Mouse (Mus musculus) urinary bladder, postnatal 25 days (tissue): Measurements from ENCODE around the gene Carns1.
"Not testable (repeated sequence)": the region's sequence is repeated elsewhere in the genome, so short reads cannot be mapped to it uniquely, and the experiment has no call there.

Experiments
- DNase-seq: peaks from one replicate; pipeline ENCODE4 v3.0.0; 2022; ENCODE audit warnings: low spot score

The Carns1 gene

DNA sequence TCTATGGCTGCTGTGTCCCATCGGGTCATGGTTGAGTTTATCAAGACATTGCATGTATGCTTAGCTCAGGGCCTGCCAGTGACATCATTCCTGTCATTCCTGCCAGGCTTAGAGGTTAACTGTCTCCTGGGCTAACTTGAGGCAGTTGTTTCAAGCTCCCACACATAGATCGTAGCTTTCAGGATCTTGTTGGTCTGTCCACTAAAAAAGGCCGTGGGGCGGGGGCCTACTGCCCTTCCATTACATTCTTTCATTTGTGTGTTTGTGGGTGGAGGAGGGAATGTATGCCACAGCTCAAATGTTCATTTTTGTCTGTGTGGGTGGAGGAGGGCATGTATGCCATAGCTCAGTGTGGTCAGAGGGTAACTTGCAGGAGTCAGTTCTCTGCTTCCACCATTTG, 45.2 kb downstream of the Carns1 start:
- no peak for DNase-seq

DNA sequence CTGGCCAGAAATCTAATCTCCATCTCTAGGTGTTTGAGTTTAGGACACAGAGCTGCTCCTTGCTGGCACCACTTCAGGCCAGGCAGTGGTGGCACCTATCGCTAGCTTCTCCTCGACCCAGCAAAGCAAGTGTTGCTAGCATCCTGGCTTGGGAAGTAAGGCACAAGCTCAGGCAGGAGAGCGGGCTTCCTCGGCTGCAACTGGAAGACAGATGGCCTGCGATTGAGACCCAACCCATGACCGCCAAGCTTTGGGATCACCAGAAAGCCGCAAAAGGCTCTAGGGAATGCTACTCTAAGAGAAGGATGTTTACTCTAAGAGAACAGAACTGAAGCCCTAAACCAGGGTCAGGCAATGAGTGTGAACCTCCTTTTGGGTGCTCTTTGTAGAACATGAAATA, 45.8 kb downstream of the Carns1 start:
- no peak for DNase-seq

DNA sequence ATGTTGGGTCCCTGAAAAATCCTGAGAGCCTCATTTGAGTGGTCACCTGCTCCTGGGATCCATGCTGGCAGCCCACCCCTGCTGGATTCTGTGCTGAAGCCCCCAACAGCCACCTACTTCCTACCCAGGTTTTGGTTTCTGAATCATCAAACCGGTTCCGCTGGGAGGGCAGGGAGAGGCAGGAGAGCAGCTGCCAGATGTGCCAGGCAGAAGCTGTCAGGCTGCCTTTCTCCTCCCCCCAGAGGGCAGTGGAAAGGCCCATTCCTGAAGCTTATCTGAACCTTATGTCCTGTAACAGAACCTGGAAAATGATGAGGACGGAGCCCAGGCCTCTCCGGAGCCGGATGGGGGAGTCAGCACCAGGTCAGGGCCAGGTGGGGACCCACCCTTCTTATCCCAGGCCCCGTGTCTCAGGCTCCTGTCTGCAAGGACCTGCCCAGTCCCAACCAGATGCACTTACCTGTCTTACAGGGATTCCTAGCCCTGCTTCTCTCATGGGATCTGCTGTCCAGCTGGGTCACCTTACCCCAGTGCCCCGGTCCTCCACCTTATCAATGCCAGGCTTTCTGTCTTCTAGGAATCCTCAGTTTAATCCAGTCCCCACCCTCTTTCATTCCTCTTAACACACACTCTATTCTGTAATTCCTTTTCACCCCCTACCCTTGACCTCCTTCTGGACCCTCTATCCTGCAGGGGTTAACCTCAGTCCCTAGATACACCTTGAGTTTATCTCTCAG, 48.4 kb downstream of the Carns1 start:
- peak; percentile 57 for DNase-seq

DNA sequence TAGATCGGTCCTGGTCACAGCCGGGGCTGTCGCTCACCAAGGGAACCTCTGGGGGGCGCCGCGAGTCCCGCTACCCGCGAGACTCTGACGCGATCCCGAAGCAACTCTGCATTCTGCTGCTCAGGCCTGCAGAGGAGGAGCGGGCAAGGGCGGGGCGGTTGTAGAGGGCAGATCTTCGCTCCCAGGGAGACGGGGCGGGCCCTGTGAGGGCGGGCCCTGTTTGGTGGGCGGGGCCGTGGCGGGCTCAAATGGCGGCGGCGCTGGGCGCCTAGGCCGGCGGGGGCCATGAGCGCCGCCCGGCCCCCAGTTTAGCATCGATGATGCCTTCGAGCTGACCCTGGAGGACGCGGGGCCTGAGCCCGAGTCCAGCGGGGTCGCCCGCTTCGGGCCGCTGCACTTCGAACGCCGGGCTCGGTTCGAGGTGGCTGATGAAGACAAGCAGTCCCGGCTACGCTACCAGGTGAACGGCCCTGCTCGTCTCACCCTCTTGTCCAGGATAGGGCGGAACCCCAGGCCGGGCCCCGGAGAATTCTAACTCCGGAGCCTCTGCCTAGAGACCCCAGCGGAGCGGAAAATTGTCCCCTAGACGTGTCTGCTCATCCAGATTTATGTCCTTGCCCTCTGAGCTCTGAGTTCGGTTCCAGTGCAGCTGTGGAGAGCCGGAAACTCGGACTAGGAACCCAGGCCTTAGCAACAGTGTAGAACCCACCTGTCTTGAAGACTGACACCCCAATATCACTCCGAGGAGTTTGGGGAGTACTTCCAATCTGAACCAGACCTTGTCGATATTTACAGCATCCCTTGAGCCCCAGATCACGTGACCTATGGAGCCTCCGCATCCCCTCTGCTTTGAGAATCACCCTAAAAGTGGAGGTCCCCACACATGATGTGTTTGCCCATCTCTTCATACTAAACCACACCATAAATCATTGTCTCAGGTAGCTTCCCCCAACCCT, 49.3 kb downstream of the Carns1 start, which contains the start of gene Aip:
Aip (minus strand) TSS at position 118 of the 956 bp plus-strand sequence.
- peak; percentile 96 for DNase-seq

DNA sequence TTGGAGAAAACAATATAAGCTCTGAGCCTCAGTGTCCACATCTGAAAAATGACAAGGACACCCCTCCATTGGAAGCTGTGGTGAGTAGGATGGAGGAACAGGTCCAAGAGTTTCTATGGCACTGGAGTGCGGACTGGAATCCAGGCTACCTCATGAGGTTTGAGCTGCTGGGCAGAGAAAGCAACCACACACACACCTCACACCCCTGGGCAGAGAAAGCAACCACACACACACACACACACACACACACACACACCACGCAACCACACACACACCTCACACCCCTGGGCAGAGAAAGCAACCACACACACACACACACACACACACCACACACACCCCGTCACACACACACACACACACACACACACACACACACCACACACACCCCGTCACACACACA, 50.0 kb downstream of the Carns1 start:
- DNase-seq: not testable (repeated sequence)

DNA sequence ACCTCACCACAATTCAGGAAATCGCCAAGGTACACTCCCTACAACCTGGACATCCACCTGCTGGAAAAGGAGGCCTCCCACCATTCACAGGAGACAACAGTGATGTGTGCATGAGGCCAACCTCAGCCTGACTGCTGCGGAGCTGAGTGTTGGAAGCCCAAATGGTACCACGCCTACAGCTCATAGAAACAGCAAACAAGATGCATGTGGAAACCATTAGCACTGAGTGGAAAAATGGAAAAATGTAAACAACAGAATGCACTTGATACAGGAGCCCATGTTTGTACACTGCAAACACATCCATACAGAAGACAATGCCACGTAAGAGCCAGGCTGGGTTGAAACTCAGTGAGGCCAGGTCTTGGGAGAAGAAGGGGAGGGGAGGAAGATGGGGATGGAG, 50.8 kb downstream of the Carns1 start:
- DNase-seq: no peak

DNA sequence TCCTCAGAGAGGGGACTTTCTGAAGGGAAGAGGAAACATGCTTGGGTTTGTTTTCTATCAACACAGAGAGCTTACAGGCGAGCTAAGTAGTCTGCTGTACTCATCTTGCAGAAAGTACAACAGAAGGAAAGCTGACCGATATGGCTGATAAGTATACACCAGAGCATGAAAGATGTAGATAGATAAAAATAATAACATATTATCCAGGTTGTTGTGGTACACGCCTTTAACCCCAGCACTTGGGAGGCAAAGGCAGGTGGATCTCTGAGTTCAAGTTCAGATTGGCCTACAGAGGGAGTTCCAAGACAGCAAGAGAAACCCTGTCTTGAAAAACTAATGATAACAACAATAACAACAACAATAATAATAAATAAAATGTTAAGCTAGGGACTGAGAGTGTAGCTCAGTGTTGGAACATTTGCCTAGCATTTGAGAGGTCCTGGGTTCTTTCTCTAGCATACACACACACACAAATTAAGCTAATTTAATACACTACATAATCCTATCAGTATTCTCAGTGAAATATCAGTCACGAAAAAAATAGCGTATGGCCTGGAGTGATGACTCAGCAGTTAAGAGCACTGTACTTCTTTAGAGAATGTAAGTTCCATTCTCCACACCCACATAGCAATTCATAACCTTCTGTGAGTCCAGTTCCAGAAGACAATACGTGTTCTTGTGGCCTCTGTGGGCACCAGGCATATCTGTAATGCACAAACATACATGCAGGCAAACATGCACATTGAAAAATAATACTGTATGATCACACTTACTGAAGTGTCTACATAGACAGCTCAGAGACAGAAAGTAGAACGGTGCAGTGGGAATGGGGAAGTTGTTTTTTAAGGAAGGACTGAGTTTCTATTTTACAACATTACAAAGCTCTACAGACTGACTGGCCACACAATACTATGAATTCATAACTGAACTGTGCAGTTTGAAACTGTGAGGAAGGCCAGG, 52.6 kb downstream of the Carns1 start:
- DNase-seq: no peak

DNA sequence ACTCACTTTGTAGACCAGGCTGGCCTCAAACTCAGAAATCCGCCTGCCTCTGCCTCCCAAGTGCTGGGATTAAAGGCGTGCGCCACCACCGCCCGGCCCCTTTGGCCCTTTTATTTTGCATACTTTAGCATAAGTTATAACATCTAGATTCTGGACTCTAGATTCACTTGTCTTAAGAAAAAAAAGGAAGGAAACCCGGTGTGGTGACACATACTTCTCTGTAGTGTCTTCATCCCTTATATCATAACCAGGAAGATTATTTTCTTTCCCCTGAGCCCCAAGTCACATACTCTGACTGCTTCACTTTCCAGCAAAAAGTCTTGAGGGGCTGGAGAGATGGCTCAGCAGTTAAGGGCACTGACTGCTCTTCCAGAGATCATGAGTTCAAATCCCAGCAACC, 53.4 kb downstream of the Carns1 start:
- not testable (repeated sequence) for DNase-seq

DNA sequence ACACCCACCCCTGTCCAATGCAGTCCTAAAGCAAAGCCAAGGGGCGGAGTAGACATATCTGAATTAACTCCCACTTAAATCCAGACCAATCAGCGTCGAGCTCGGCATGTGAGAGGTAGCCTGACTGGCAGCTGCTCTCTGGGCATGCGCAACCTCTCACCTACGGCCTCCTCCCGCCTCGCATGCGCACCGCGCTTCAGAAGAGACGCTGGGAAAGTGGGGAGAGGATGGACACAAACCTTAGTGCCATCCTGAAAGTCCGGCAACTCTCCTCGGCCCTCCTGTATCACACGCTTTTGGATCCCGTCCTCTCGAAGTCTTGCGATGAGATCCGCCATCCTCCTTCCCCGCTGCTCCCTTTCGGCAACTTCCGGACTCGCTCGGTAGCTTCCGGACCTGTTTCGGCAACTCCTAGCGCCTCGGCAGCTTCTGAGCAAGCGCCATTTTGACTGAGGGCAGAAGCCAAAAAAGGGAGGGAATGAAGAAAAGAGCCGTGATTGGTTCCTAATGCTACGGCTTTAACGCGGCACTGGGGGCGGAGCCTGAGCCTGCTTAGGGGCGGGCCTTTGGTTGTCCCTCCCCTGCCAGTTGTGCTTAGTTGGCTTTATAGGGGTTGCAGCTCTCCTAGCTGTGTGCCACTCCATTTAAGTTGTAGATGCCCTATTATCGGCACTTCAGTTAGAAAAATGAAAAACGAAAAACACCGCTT, 54.0 kb downstream of the Carns1 start:
- peak; percentile 97 for DNase-seq

DNA sequence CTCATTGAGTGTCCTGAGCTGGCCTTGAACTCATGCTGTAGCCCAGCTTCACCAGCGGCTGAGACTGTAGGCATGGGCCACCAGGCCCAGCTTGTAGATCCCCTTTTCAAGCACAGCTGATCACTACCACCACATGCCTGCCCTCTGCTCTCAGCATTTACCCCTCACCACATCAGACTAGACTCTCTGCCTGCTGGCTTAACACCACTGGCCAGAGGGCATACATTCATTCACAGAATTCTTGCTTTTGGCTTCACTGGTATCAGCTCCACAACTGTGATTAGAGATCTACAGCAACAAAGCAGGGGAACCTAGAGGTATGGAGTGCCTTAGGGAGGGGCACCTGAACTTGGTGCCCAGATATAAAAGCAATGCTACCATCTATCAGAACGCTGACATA, 54.8 kb downstream of the Carns1 start:
- no peak for DNase-seq

DNA sequence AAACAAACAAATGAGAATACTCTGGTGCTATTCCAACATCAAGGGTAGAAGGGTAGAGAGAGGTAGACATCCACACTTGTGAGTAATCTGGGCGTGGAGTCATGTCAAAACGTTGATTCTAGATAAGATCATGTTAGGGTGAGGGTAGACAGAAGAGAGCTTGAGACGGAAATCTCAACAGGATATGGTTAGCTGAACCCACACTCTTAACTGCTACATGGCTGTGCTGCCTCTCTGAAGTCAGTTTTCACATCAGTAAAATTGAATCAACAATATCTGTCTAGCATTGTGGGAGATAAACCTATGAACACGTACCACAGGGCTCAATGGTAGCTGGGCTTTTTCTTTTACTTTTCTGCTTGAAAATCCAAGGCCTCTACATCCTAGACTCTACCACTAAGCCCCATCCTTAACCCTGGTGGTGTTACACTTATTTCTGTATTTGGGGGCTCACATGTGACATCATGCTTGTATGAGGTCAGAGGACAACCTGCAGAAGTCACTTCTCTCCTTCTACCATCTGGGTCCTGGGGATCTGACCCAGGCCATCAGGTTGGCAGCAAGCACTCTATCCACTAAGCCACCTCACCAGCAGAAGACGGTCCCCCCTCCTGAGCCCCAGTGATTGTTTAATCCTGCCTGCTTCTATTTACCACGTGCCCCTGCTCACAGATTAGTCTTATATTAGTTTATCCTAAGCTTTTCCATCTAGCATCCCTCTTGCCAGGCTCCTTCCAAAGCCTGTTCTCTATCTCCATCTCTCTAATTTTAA, 55.4 kb downstream of the Carns1 start:
- no peak for DNase-seq

DNA sequence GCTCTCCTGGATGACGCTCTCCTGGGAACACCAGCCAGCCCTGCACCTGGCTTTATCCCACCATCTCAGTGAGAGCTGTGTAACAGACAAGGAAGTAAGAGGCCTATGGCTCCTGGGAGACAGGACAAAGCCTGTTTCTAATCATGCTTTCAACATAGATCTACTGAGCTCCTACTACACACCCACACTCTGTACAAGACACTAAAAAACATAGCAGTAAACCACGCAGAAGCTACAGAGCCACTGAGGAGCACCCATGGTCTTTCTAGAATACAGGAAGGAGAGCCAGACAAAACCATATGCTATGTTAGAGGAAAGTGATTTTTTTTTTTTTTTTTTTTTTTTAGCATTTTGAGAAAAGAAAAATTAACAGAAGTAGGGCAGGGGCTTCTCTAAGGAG, 56.9 kb downstream of the Carns1 start:
- DNase-seq: no peak

DNA sequence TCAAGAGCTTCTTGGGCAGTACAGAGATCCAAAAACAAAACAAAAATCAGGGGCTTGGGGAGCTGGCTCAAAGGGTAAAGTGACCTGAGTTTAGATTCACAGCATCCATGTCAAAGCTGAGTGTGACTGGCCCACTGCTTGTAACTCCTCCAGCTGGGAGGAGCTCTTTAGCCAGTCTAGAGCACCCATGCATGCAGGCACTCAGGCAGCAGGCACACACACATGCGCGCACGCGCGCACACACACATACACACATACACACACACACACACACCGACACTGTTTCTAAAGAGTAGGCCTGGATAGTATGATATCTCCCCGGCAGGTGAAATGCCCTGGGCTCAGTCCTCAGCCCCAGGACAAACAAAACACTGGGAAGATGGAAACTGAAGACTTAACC, 58.3 kb downstream of the Carns1 start:
- DNase-seq: no peak

DNA sequence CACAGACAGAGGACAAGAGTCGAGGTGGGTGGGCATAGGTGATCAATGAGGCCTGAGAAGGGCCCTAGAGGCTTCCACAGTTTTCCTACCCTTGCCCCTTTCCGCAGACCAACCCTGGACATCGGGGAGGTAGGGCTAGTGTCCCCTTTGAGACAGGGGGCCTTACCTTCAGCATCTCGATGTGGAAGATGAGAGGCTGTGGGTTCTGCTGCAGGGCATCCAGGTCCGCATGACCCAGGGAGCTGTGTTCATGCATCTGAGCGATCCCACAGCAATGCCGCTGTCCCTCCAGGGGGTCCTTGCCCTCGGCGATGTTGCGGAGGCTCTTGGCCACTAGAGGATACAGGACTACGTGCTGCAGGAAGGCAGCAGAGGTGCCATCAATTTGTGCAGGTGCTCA, 59.5 kb downstream of the Carns1 start:
- DNase-seq: no peak

DNA sequence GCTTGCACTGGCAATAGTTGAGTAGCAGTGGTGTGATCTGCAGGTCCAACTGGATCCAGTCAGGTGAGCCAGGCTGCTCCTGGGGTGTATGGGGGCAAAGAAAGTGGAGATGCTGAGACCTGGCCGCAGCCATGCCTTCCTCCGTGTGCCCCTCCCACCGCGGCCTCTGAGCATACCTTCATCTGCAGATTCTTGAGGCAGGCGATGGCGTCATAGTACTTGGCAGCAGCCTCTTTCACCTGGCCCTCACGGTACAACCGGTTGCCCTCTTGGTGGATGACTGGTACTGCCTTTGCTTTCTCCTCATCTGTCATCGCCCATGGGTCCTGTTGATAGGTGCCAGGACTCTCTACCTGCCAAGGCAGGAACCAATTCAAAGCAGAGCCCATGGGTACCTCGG, 60.1 kb downstream of the Carns1 start:
- no peak for DNase-seq

DNA sequence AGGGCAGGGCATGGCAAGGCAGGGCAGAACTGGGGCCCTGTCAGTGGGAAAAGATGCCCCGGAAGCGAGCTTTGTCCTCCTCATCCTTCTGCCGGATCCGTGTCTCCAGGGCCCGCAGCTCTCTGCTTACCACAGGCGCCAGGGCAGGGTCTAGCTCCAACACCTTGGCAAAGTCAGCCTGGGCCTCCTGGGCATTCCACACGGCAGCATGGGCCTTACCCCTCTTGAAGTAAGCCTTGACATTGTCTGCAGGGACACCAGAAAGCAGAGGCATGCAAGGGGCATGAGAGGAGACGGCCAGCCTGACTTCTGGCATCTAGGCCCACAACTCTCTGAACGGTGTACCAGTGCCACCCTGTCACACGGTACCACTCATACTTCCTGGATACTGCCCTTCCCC, 60.7 kb downstream of the Carns1 start:
- no peak for DNase-seq
